Mouse (Mus musculus) adrenal gland, adult 2 months (tissue): ENCODE measurements around the gene Fbxw20. TPM values are rescaled to one million over a fixed set of nuclear protein-coding genes. Genes with fewer than 3 reads are reported as not detected.
"Not testable (repeated sequence)": the region's sequence is repeated elsewhere in the genome, so short reads cannot be mapped to it uniquely, and the experiment has no call there.

Experiments used
- DNase-seq: peaks from one replicate; pipeline ENCODE4 v3.0.0; 2021
- long read RNA-seq: library from polyadenylated mRNA; stranded (forward); transcript quantifications from one replicate; pipeline ENCODE4 v2.0.0, GENCODE M21; 2021
- polyA plus RNA-seq: library from polyadenylated mRNA; depleted of rRNA; stranded (reverse); fragments of >200 nt; gene quantifications from 2 replicates; pipeline ENCODE4 v1.2.3, GENCODE M21; 2012; rRNA removed
- total RNA-seq, 2 experiments: library from RNA; stranded (reverse); gene quantifications; 2 replicates each; pipeline ENCODE4 v1.2.3; 2021

Gene Fbxw20
- not detected for total RNA-seq
- polyA plus RNA-seq: not detected in 2 replicates
- long read RNA-seq: 0 reads

GRCm38 (mm10) chr9:109234654-109235053 is at the start of gene Fbxw20:
Gene Fbxw20, minus strand, starts transcription at chr9:109234754.
- no peak for DNase-seq

GRCm38 (mm10) chr9:109263041-109263440 is 28.5 kb upstream of the Fbxw20 start:
- no peak for DNase-seq

DNA sequence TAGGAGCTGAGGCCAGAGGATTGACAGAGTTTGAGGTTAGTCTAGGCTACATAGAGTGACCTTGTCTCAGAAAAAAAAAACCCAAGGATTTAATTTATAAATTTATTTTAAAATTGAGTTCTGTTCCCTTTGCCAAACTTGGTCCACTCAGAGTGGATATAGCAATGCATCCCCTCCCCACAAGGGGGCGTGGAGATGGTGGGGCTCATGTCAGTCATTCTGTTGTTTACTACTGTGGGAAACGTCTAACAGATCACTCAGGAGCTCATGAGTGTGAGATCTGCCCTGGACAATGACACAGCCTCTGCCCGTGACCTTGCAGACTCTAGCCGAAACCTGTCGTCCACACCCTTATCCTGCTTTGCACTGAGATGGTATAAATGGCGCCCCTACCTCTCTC is 16.1 kb downstream of the Fbxw20 start:
- no peak for DNase-seq

- not testable (repeated sequence) for DNase-seq
Observed at GRCm38 (mm10) chr9:109201347-109201746, 33.2 kb downstream of the Fbxw20 start.

- DNase-seq: no peak
Observed at GRCm38 (mm10) chr9:109200349-109200748, 34.2 kb downstream of the Fbxw20 start.

DNA sequence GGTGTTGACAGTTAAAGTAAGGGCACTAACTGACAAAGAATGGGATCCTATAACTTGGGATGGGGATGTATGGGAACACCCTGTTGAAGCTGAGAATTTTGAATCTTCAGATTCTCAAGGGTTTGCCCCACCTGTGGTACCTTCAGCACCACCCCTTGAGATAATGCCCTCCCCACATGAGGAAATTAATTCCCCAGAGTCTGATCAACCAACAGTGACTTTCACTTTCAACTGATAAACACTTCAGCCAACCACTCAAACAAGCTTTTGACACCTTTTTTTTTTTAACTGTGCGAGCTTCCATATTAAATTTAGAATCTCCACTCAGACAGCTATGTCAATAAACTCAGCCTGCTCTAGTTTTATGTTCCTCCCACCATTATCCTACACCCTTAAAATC is 35.2 kb downstream of the Fbxw20 start:
- no peak for DNase-seq

GRCm38 (mm10) chr9:109195875-109196274 is 38.7 kb downstream of the Fbxw20 start, which contains the start of gene Fbxw13:
Gene Fbxw13, minus strand, starts transcription at chr9:109195975.
- DNase-seq: not testable (repeated sequence)

DNA sequence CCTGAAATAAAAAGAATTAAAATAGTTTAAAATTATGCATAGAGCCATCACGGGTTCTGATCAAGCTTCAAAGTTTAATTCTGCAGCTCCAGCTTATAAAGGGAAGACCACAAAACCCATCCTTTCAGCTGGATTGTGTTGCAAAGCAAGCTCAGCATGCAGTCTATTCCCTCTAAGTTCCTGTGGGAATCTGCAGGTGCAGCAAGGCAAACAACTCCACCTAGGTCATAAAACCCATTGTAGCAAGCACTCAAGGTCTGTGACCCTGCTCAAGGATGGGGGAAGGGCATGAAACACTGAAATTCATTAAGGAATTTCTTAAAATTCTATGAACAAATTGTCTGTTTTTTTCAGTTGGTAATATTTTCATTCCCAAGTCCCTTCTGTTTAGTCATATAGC is 57.3 kb downstream of the Fbxw20 start:
- DNase-seq: no peak

GRCm38 (mm10) chr9:109176301-109176700 is 58.3 kb downstream of the Fbxw20 start:
- no peak for DNase-seq

Other genes starting within 250 kb of the Fbxw20 start
- gene Ucn2, start 248.7 kb downstream of the Fbxw20 start, total RNA-seq: under 1 TPM in 1 of 2 experiments, not detected in 1; 0.58 TPM
- gene Ucn2, start 248.7 kb downstream of the Fbxw20 start, polyA plus RNA-seq: 0.47 and 0.50 TPM in 2 replicates
- gene Pfkfb4, start 243.0 kb downstream of the Fbxw20 start, total RNA-seq: 1 to 10 TPM; 5.5 to 8.7 TPM
- gene Pfkfb4, start 243.0 kb downstream of the Fbxw20 start, polyA plus RNA-seq: 10.6 and 14.1 TPM in 2 replicates
- 100 to 1,000 TPM; 143 to 167 TPM for gene Shisa5, start 196.2 kb downstream of the Fbxw20 start, total RNA-seq
- gene Shisa5, start 196.2 kb downstream of the Fbxw20 start, polyA plus RNA-seq: 586 and 732 TPM in 2 replicates
- gene Trex1, start 175.0 kb downstream of the Fbxw20 start, total RNA-seq: 10 to 100 TPM; 19.5 to 28.2 TPM
- gene Trex1, start 175.0 kb downstream of the Fbxw20 start, polyA plus RNA-seq: 129 and 130 TPM in 2 replicates
- 10 to 100 TPM; 12.5 to 17.5 TPM for gene Atrip, start 160.6 kb downstream of the Fbxw20 start, total RNA-seq
- 22.3 and 25.3 TPM in 2 replicates for gene Atrip, start 160.6 kb downstream of the Fbxw20 start, polyA plus RNA-seq
- gene Ccdc51, start 152.3 kb downstream of the Fbxw20 start, total RNA-seq: 10 to 100 TPM in 1 of 2 experiments, 1 to 10 TPM in 1; 9.2 to 18.9 TPM
- 11.4 and 12.6 TPM in 2 replicates for gene Ccdc51, start 152.3 kb downstream of the Fbxw20 start, polyA plus RNA-seq
- gene Tma7, start 152.2 kb downstream of the Fbxw20 start, total RNA-seq: 100 to 1,000 TPM; 393 to 485 TPM
- 6.9 and 9.6 TPM in 2 replicates for gene Tma7, start 152.2 kb downstream of the Fbxw20 start, polyA plus RNA-seq
- gene Plxnb1, start 139.4 kb downstream of the Fbxw20 start, total RNA-seq: 10 to 100 TPM; 75.7 to 82.0 TPM
- 89.9 and 110 TPM in 2 replicates for gene Plxnb1, start 139.4 kb downstream of the Fbxw20 start, polyA plus RNA-seq
- not detected for gene Fbxw21, start 72.7 kb downstream of the Fbxw20 start, total RNA-seq
- gene Fbxw21, start 72.7 kb downstream of the Fbxw20 start, polyA plus RNA-seq: not detected in 2 replicates
- gene Fbxw13, start 38.8 kb downstream of the Fbxw20 start, total RNA-seq: not detected
- not detected in 2 replicates for gene Fbxw13, start 38.8 kb downstream of the Fbxw20 start, polyA plus RNA-seq
- gene Fbxw14, start 52.9 kb upstream of the Fbxw20 start, total RNA-seq: not detected
- gene Fbxw14, start 52.9 kb upstream of the Fbxw20 start, polyA plus RNA-seq: not detected in 2 replicates
- not detected for gene Fbxw28, start 104.9 kb upstream of the Fbxw20 start, total RNA-seq
- gene Fbxw28, start 104.9 kb upstream of the Fbxw20 start, polyA plus RNA-seq: not detected in 2 replicates
- gene Fbxw22, start 169.5 kb upstream of the Fbxw20 start, total RNA-seq: not detected
- not detected in 2 replicates for gene Fbxw22, start 169.5 kb upstream of the Fbxw20 start, polyA plus RNA-seq
- not detected for gene Fbxw16, start 214.4 kb upstream of the Fbxw20 start, total RNA-seq
- gene Fbxw16, start 214.4 kb upstream of the Fbxw20 start, polyA plus RNA-seq: not detected in 2 replicates